Mouse (Mus musculus) limb, embryonic 11.5 days (tissue): ENCODE results near the gene Dpp6. TPM values are rescaled to one million over a fixed set of nuclear protein-coding genes. Genes with fewer than 3 reads are reported as not detected.

Experiments used
- ATAC-seq: fragments of 200-750 bp; cut with Nextera tagmentation; 2 replicates; pipeline ENCODE4 v1.8.0; 2017; ENCODE audit warnings: low read depth; ENCODE audit not compliant: insufficient number of reproducible peaks, low FRiP score, low TSS enrichment
- DNase-seq: peaks from one replicate; pipeline ENCODE4 v3.0.0-alpha.2; 2015; ENCODE audit warnings: low spot score
- H3K27ac ChIP-seq: fragments of 300-500 bp; sonication (generic); replicated peaks from 2 replicates; pipeline ENCODE4 v1.5.1; 2014; ENCODE audit warnings: low read depth, mild to moderate bottlenecking, low read length
- H3K27me3 ChIP-seq: fragments of 300-500 bp; sonication (generic); 2 replicates; pipeline ENCODE4 v1.6.1; 2014; ENCODE audit warnings: mild to moderate bottlenecking, low read length, mixed read lengths; ENCODE audit not compliant: control insufficient read depth, insufficient read depth
- H3K36me3 ChIP-seq: fragments of 300-500 bp; sonication (generic); 2 replicates; pipeline ENCODE4 v1.6.1; 2014; ENCODE audit warnings: mild to moderate bottlenecking, low read length, moderate library complexity, mixed read lengths; ENCODE audit not compliant: control insufficient read depth, insufficient read depth
- H3K4me1 ChIP-seq: fragments of 300-500 bp; sonication (generic); 2 replicates; pipeline ENCODE4 v1.6.1; 2014; ENCODE audit warnings: low read length, mixed read lengths; ENCODE audit not compliant: control insufficient read depth, insufficient read depth
- H3K4me2 ChIP-seq: fragments of 300-500 bp; sonication (generic); 2 replicates; pipeline ENCODE4 v1.6.1; 2014; ENCODE audit warnings: low read depth, mild to moderate bottlenecking, moderate library complexity; ENCODE audit not compliant: severe bottlenecking
- H3K4me3 ChIP-seq: fragments of 300-500 bp; sonication (generic); 2 replicates; pipeline ENCODE4 v1.5.1; 2014; ENCODE audit warnings: low read depth, low read length
- H3K9ac ChIP-seq: fragments of 300-500 bp; sonication (generic); 2 replicates; pipeline ENCODE4 v1.6.1; 2014; ENCODE audit warnings: mild to moderate bottlenecking, low read length
- H3K9me3 ChIP-seq: fragments of 300-500 bp; sonication (generic); 2 replicates; pipeline ENCODE4 v1.6.1; 2016; ENCODE audit warnings: low read length; ENCODE audit not compliant: control insufficient read depth
- WGBS: fragments of 180-500 bp; shearing (Covaris S2); extraction: QIAGEN DNeasy Blood & Tissue Kit; methylation state at CpG from one replicate; pipeline ENCODE4 v1.1.7; 2014; 5-methylcytosine and 5-hydroxymethylcytosine counted together
- polyA plus RNA-seq: library from polyadenylated mRNA; unstranded; fragments of >200 nt; fragmentation: Nextera tagmentation; extraction: Ambion mirVana; gene quantifications from 2 replicates; pipeline ENCODE4 v1.2.1, GENCODE M21; 2014

Gene Dpp6
- polyA plus RNA-seq, 1 experiment from 2014 or later: 0.80 TPM

- Histone ChIP-seq H3K27ac (no peak overlapping the region), H3K4me1 (no peaks in the 10 kb centered on the region)
- no peak for DNase-seq
Observed at GRCm38 (mm10) chr5:27200581-27201341, 383.8 kb downstream of the Dpp6 start.

GRCm38 (mm10) chr5:27203131-27203530 lies 386.1 kb downstream of the Dpp6 start:
- Histone ChIP-seq H3K27ac (no peak overlapping the region), H3K4me1 (no peaks in the 10 kb centered on the region), H3K4me2 (no peak overlapping the region), H3K9ac (no peak overlapping the region), H3K36me3 (no peaks in the 10 kb centered on the region), H3K27me3 (no peaks in the 10 kb centered on the region), H3K9me3 (no peaks in the 10 kb centered on the region), H3K4me3 (no peak overlapping the region)
- DNase-seq (no peak), ATAC-seq (no peak)

More at GRCm38 (mm10) chr5:27200581-27201341, 383.8 kb downstream of the Dpp6 start:
- Histone ChIP-seq H3K9ac (no peak overlapping the region), H3K4me2 (no peak overlapping the region), H3K4me3 (no peak overlapping the region), H3K27me3 (no peaks in the 10 kb centered on the region), H3K36me3 (no peaks in the 10 kb centered on the region), H3K9me3 (no peaks in the 10 kb centered on the region)
- WGBS: 28% methylated on average over 2 of the region's 2 CpGs
- ATAC-seq: no peak

- DNase-seq: no peak
- no peak for ATAC-seq
- Histone ChIP-seq H3K4me2 (no peak overlapping the region), H3K4me3 (no peak overlapping the region), H3K27ac (no peak overlapping the region), H3K36me3 (no peaks in the 10 kb centered on the region), H3K4me1 (no peaks in the 10 kb centered on the region), H3K9ac (no peak overlapping the region), H3K27me3 (no peaks in the 10 kb centered on the region), H3K9me3 (no peaks in the 10 kb centered on the region)
- WGBS: 77% methylated on average over 3 of the region's 3 CpGs
Observed at GRCm38 (mm10) chr5:27204721-27205120, 387.7 kb downstream of the Dpp6 start.

- 93% methylated on average over 2 of the region's 2 CpGs for WGBS
- Histone ChIP-seq H3K4me3 (no peak overlapping the region), H3K4me2 (no peak overlapping the region), H3K27ac (no peak overlapping the region), H3K9ac (no peak overlapping the region), H3K4me1 (no peaks in the 10 kb centered on the region), H3K27me3 (no peaks in the 10 kb centered on the region), H3K9me3 (no peaks in the 10 kb centered on the region), H3K36me3 (no peaks in the 10 kb centered on the region)
- ATAC-seq (no peak), DNase-seq (no peak)
Observed at GRCm38 (mm10) chr5:27205754-27206153, 388.8 kb downstream of the Dpp6 start.

- H3K9me3 ChIP-seq: no peaks in the 10 kb centered on the region
- H3K27me3 ChIP-seq: no peaks in the 10 kb centered on the region
- no peak overlapping the region for H3K4me3 ChIP-seq
- WGBS: 87% methylated on average over 7 of the region's 7 CpGs
- H3K9ac ChIP-seq: no peak overlapping the region
- H3K4me2 ChIP-seq: no peak overlapping the region
- ATAC-seq (no peak), DNase-seq (no peak)
- no peak overlapping the region for H3K27ac ChIP-seq
- no peaks in the 10 kb centered on the region for H3K36me3 ChIP-seq
- H3K4me1 ChIP-seq: no peaks in the 10 kb centered on the region
Observed at GRCm38 (mm10) chr5:27206213-27206612, 389.2 kb downstream of the Dpp6 start.

- Histone ChIP-seq H3K9me3 (no peaks in the 10 kb centered on the region), H3K4me2 (no peak overlapping the region), H3K27me3 (no peaks in the 10 kb centered on the region), H3K4me1 (no peaks in the 10 kb centered on the region), H3K9ac (no peak overlapping the region), H3K27ac (no peak overlapping the region), H3K4me3 (no peak overlapping the region), H3K36me3 (no peaks in the 10 kb centered on the region)
- ATAC-seq: no peak
- 78% methylated on average over 2 of the region's 2 CpGs for WGBS
- DNase-seq: peak; percentile 45
Observed at GRCm38 (mm10) chr5:27220116-27220515, 403.1 kb downstream of the Dpp6 start.

GRCm38 (mm10) chr5:27242078-27242477 lies 425.1 kb downstream of the Dpp6 start:
- WGBS: 82% methylated on average over 3 of the region's 3 CpGs
- H3K36me3 ChIP-seq: no peaks in the 10 kb centered on the region

GRCm38 (mm10) chr5:27243226-27243625 lies 426.2 kb downstream of the Dpp6 start:
- Histone ChIP-seq H3K9me3 (no peaks in the 10 kb centered on the region), H3K9ac (no peak overlapping the region), H3K4me1 (no peaks in the 10 kb centered on the region), H3K27me3 (no peaks in the 10 kb centered on the region), H3K36me3 (no peaks in the 10 kb centered on the region), H3K27ac (no peak overlapping the region), H3K4me3 (no peak overlapping the region), H3K4me2 (no peak overlapping the region)
- WGBS: 97% methylated on average over 1 of the region's 1 CpGs
- DNase-seq: no peak
- ATAC-seq: no peak

More at GRCm38 (mm10) chr5:27242078-27242477, 425.1 kb downstream of the Dpp6 start:
- Histone ChIP-seq H3K27me3 (no peaks in the 10 kb centered on the region), H3K9me3 (no peaks in the 10 kb centered on the region), H3K4me1 (no peaks in the 10 kb centered on the region), H3K4me3 (no peak overlapping the region), H3K4me2 (no peak overlapping the region), H3K9ac (no peak overlapping the region), H3K27ac (no peak overlapping the region)
- DNase-seq (no peak), ATAC-seq (no peak)

- 93% methylated on average over 3 of the region's 3 CpGs for WGBS
- Histone ChIP-seq H3K4me2 (no peak overlapping the region), H3K4me3 (no peak overlapping the region), H3K9me3 (no peaks in the 10 kb centered on the region), H3K9ac (no peak overlapping the region), H3K36me3 (no peaks in the 10 kb centered on the region), H3K4me1 (no peaks in the 10 kb centered on the region), H3K27me3 (no peaks in the 10 kb centered on the region), H3K27ac (no peak overlapping the region)
- ATAC-seq (no peak), DNase-seq (no peak)
Observed at GRCm38 (mm10) chr5:27247793-27248192, 430.8 kb downstream of the Dpp6 start.
